Mouse (Mus musculus): ENCODE measurements around the gene Col5a1. TPM values are rescaled to one million over a fixed set of nuclear protein-coding genes. Genes with fewer than 3 reads are reported as not detected.
A peak's percentile ranks its signal among the peaks of the same experiment; 100 is the strongest.

Col5a1 gene
- polyA plus RNA-seq, 1 experiment = 15.3 TPM

GRCm38 (mm10) chr2:27858348-27858903 lies 27.8 kb upstream of the Col5a1 start:
- Histone ChIP-seq H3K27me3 (ENCODE audit: control insufficient read depth, insufficient read depth, low read length) (no peaks in the 10 kb centered on the region), H3K4me1 (ENCODE audit: control insufficient read depth, insufficient read depth, low read length) (peaks cover 5% of the 10 kb centered on the region), H3K27ac (ENCODE audit: insufficient read depth, low read length) (no peak overlapping the region), H3K4me3 (replicated peaks; ENCODE audit: insufficient read depth, low read depth, low read length) (no peak overlapping the region)
- TF ChIP-seq CTCF (IDR thresholded peaks at IDR 0.05; ENCODE audit: borderline replicate concordance, insufficient read depth, low read depth, low read length) = no peak
- TF ChIP-seq POLR2A (IDR thresholded peaks at IDR 0.05; ENCODE audit: borderline replicate concordance, insufficient read depth, low read length) = no peak
- WGBS = 27% methylated on average over 9 of the region's 9 CpGs
- peak in 1 of 2 experiments; percentile 18 for DNase-seq

GRCm38 (mm10) chr2:27861576-27862238 lies 24.5 kb upstream of the Col5a1 start:
- peaks cover 5% of the 10 kb centered on the region for H3K4me1 ChIP-seq (ENCODE audit: control insufficient read depth, insufficient read depth, low read length)
- no peak overlapping the region for H3K27ac ChIP-seq (ENCODE audit: insufficient read depth, low read length)
- DNase-seq = peak in 1 of 2 experiments; percentile 29
- 28% methylated on average over 9 of the region's 9 CpGs for WGBS
- H3K27me3 ChIP-seq (ENCODE audit: control insufficient read depth, insufficient read depth, low read length) = no peaks in the 10 kb centered on the region
- no peak overlapping the region for H3K4me3 ChIP-seq (replicated peaks; ENCODE audit: insufficient read depth, low read depth, low read length)
- TF ChIP-seq CTCF (IDR thresholded peaks at IDR 0.05; ENCODE audit: borderline replicate concordance, insufficient read depth, low read depth, low read length) (no peak), POLR2A (IDR thresholded peaks at IDR 0.05; ENCODE audit: borderline replicate concordance, insufficient read depth, low read length) (no peak)

- 92% methylated on average over 18 of the region's 18 CpGs for WGBS
- DNase-seq = no peak
- Histone ChIP-seq H3K4me3 (replicated peaks; ENCODE audit: insufficient read depth, low read depth, low read length) (no peak overlapping the region), H3K27me3 (ENCODE audit: control insufficient read depth, insufficient read depth, low read length) (no peaks in the 10 kb centered on the region), H3K4me1 (ENCODE audit: control insufficient read depth, insufficient read depth, low read length) (peaks cover 5% of the 10 kb centered on the region; the same call in 1 of the 2 replicates), H3K27ac (ENCODE audit: insufficient read depth, low read length) (no peak overlapping the region)
- TF ChIP-seq POLR2A (IDR thresholded peaks at IDR 0.05; ENCODE audit: borderline replicate concordance, insufficient read depth, low read length) (no peak), CTCF (IDR thresholded peaks at IDR 0.05; ENCODE audit: borderline replicate concordance, insufficient read depth, low read depth, low read length) (no peak)
Measured at GRCm38 (mm10) chr2:27864491-27865365, 21.5 kb upstream of the Col5a1 start.

GRCm38 (mm10) chr2:27870586-27870985 lies 15.6 kb upstream of the Col5a1 start:
- TF ChIP-seq CTCF (IDR thresholded peaks at IDR 0.05; ENCODE audit: borderline replicate concordance, insufficient read depth, low read depth, low read length) (no peak), POLR2A (IDR thresholded peaks at IDR 0.05; ENCODE audit: borderline replicate concordance, insufficient read depth, low read length) (no peak)
- DNase-seq = no peak
- Histone ChIP-seq H3K4me1 (ENCODE audit: control insufficient read depth, insufficient read depth, low read length) (peaks cover 10% of the 10 kb centered on the region), H3K27me3 (ENCODE audit: control insufficient read depth, insufficient read depth, low read length) (no peaks in the 10 kb centered on the region), H3K4me3 (replicated peaks; ENCODE audit: insufficient read depth, low read depth, low read length) (no peak overlapping the region), H3K27ac (ENCODE audit: insufficient read depth, low read length) (no peak overlapping the region)
- WGBS = 100% methylated on average over 1 of the region's 1 CpGs

- 85% methylated on average over 4 of the region's 4 CpGs for WGBS
- DNase-seq = no peak
- peaks cover 10% of the 10 kb centered on the region for H3K4me1 ChIP-seq (ENCODE audit: control insufficient read depth, insufficient read depth, low read length)
- no peaks in the 10 kb centered on the region for H3K27me3 ChIP-seq (ENCODE audit: control insufficient read depth, insufficient read depth, low read length)
- H3K4me3 ChIP-seq (replicated peaks; ENCODE audit: insufficient read depth, low read depth, low read length) = no peak overlapping the region
- no peak overlapping the region for H3K27ac ChIP-seq (ENCODE audit: insufficient read depth, low read length)
- no peak for TF ChIP-seq CTCF (IDR thresholded peaks at IDR 0.05; ENCODE audit: borderline replicate concordance, insufficient read depth, low read depth, low read length)
- no peak for TF ChIP-seq POLR2A (IDR thresholded peaks at IDR 0.05; ENCODE audit: borderline replicate concordance, insufficient read depth, low read length)
Measured at GRCm38 (mm10) chr2:27871056-27871455, 15.2 kb upstream of the Col5a1 start.

GRCm38 (mm10) chr2:27872276-27872675 lies 13.9 kb upstream of the Col5a1 start:
- Histone ChIP-seq H3K27me3 (ENCODE audit: control insufficient read depth, insufficient read depth, low read length) (no peaks in the 10 kb centered on the region), H3K27ac (ENCODE audit: insufficient read depth, low read length) (no peak overlapping the region), H3K4me3 (replicated peaks; ENCODE audit: insufficient read depth, low read depth, low read length) (no peak overlapping the region), H3K4me1 (ENCODE audit: control insufficient read depth, insufficient read depth, low read length) (peaks cover 18% of the 10 kb centered on the region)
- DNase-seq = peak; percentile 40 to 62
- no peak for TF ChIP-seq CTCF (IDR thresholded peaks at IDR 0.05; ENCODE audit: borderline replicate concordance, insufficient read depth, low read depth, low read length)
- no peak for TF ChIP-seq POLR2A (IDR thresholded peaks at IDR 0.05; ENCODE audit: borderline replicate concordance, insufficient read depth, low read length)
- 10% methylated on average over 3 of the region's 3 CpGs for WGBS

- no peak for DNase-seq
- Histone ChIP-seq H3K27ac (ENCODE audit: insufficient read depth, low read length) (no peak overlapping the region), H3K4me1 (ENCODE audit: control insufficient read depth, insufficient read depth, low read length) (peaks cover 19% of the 10 kb centered on the region), H3K4me3 (replicated peaks; ENCODE audit: insufficient read depth, low read depth, low read length) (no peak overlapping the region), H3K27me3 (ENCODE audit: control insufficient read depth, insufficient read depth, low read length) (no peaks in the 10 kb centered on the region)
- no peak for TF ChIP-seq CTCF (IDR thresholded peaks at IDR 0.05; ENCODE audit: borderline replicate concordance, insufficient read depth, low read depth, low read length)
- TF ChIP-seq POLR2A (IDR thresholded peaks at IDR 0.05; ENCODE audit: borderline replicate concordance, insufficient read depth, low read length) = no peak
- WGBS = 92% methylated on average over 5 of the region's 5 CpGs
Measured at GRCm38 (mm10) chr2:27873030-27873429, 13.2 kb upstream of the Col5a1 start.

All from cerebellum, adult 2 months (tissue).